Mouse (Mus musculus) naive thymus-derived CD4-positive, alpha-beta T cell, adult 2 months (primary cell): ENCODE data around the gene Dusp12.

Experiments
- DNase-seq: peaks from one replicate; pipeline ENCODE4 v3.0.0-alpha.2; 2011; ENCODE audit warnings: low read depth

Dusp12 gene

DNA sequence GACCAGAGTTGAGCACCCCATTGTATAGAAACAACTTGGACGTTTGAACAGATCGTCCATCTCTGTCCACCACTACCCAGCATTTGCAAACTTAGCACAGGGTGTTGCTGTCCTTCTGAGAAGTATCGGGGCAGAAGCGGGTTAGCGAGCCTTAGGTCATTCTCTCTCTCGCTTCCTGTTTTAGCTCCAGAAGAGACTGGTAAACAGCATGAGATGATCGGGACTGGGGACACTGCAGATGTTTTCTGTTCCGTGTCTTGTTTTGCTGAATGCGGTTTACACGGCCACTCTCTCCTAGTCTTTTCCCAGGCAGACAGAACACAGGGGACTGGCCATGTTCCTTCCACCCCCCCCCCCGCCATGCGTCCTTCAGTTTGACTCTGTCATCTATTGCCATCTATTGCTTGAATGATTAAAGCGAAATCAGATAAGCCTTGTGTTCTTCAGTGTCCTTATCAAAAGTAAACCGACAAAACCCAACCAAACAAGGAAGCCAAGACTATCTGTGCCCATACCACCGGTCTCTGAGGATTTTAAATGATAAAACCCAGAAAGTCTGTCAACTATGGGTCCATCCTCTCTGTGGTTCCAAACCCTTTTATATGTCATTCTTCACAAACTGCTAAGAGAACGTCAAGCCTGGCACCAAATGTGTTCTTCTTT is 13.2 kb upstream of the Dusp12 start:
- no peak for DNase-seq

DNA sequence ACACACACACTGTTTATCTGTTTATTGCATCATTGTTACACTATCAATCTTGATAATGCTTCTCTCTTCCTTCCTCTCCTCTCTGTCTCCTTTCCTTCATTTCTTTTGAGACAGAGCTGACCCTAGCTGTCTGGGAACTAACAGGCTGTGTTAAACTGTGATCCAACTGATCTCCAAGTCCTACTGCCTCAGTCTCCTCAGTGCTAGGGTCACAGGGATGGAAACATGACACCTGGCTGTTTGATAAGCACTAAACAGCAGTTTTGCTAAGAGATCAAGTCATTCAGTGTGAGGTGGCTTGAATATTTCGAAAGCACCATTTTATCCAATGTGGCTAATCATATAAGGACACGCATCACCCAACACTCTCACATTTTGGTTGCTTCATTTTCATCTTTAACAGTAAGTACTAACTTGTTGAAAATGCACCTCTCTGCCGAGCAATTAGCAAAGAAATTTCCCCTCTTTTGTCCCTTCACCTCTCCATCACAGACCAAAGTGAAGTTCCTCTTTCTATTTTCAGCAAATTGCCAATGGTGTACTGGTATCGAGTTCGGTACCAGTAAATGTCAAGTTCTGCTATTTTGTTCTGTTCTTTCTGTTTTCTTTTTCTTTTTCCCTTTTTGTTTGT is 11.4 kb upstream of the Dusp12 start:
- no peak for DNase-seq

DNA sequence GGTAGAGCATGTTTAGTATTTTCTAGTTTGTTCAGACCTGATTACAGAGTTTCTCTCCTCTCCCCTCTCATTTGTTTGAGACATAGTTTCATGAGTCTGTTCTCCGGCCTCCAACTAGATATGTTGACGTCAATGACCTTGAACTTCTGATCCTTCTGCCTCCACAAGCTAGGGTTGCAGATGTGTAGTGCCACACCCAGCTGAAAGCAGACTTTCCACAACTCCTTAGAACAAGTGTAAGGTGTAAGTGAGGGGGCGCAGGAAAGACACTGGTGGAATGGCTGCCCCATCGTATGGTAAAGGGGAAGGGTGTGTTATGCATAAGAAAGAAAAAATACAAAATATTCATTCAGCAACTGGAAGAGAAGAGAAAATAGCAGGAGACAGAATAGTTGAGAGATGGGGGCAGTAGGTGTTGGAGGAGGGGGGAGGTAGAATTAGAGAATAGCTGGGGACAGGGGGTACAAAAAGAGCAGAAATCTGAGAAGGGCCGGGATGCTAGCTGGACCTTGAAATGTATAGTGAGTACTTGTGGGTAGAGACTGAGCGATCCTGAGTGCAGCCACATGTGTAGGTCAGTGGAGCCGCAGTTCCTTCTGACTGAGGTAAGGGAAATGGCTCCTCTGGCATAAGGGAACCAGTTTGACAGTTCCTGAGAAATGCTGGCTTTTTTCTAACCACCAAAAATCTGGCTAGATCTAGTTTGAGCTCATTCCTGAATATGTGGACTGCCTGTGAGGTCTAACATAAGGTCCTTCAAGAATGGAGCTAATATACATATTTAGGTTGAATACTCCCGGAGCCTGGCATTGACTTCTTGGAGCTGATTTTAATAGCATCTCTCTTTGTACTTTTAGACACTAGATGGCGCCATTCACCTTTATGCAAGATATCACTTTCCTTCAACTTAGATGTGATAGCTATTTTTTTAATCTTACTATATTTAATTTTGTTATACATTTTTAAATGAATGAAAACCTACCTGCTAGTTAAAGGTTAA is 9.6 kb upstream of the Dusp12 start:
- peak; percentile 77 for DNase-seq

GRCm38 (mm10) chr1:170892279-170892678 is 6.9 kb upstream of the Dusp12 start:
- DNase-seq: no peak

- DNase-seq: no peak
Measured at GRCm38 (mm10) chr1:170891646-170892045, 6.3 kb upstream of the Dusp12 start.

- no peak for DNase-seq
Measured at GRCm38 (mm10) chr1:170889310-170889709, 4.0 kb upstream of the Dusp12 start.

- no peak for DNase-seq
Measured at GRCm38 (mm10) chr1:170886044-170886458, 711 bp upstream of the Dusp12 start.

GRCm38 (mm10) chr1:170884390-170884789 is 950 bp downstream of the Dusp12 start:
- DNase-seq: no peak

DNA sequence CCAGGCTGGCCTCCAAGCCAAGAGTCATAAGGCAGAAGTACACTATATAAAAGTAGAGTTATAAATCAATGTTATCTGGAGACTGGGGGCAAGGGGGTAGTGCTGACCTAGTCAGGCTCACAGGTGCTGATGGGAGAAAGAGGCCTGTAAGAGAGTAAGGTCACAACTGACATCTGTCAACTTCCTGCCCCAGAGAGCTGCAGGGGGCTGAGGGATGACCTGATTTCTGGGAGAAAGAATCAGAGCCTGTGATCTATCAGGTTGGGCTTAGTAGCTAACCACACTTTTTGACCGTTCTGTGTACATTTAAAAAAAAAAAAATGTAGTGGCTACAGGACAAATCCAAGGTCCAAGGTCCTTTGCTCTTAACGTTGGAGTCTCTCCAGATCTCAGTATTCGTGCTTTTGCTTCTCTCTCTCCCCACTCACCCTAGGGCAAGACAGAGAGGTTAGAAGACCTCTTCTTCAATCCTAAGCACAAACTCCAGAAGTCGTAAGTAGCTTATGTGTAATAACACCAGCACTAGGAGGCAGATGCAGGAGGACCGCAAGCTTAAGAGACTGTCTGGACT is 2.3 kb downstream of the Dusp12 start:
- DNase-seq: no peak

DNA sequence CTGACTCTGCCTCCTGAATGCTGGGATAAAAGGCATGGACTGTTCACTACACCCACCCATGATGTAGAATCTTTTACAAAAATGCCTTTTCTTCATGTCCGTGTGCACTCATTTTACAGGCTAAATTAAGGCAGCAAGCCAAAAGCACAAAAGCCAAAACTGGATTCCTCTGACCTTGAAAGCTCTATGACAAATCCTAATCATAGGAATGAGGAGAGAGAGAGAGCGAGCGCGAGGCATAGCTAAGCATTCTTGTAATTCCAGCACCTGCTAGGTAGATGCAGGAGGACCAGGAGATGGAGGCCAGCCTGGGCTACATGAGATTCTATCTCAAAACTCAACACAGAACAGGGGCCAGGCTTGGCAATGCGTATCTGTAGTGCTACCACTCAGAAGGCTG is 8.4 kb downstream of the Dusp12 start:
- no peak for DNase-seq

- no peak for DNase-seq
Measured at GRCm38 (mm10) chr1:170875676-170876075, 9.7 kb downstream of the Dusp12 start.

GRCm38 (mm10) chr1:170871961-170872360 is 13.4 kb downstream of the Dusp12 start:
- no peak for DNase-seq

DNA sequence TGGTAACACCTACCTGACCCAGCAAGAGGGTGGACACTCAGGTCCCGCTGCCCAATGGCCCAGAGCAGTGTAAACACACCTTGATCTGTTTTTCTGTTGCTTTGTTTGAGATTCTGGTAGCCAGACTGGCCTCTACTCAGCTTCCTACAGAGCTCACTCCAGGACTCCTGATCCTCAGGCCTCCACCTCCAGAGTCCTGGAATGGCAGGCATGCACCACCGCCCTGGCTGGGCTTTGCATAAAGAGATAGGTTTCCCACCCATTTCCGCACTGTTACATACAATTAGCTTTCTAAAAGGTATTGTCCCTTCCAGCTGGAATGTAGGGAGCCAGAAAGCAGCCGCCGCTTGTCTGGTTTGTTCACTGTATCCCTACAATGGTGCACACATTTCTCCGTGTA is 13.9 kb downstream of the Dusp12 start:
- no peak for DNase-seq

DNA sequence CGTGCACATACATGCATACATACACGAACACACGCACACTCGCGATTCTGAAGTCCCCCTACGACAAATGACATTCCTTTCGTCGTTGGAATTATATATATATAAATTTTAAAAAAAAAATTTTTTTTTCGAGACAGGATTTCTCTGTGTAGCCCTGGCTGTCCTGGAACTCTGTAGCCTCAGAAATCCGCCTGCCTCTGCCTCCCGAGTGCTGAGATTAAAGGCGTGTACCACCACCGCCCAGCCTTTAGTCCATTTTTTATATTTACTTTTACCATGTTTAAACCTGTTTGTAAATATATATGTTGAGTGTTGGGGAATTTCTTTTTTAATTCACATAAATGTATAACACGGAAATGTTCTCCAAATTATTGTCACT is 16.4 kb downstream of the Dusp12 start:
- no peak for DNase-seq

- DNase-seq: peak; percentile 58
Measured at GRCm38 (mm10) chr1:170868107-170868904, 17.0 kb downstream of the Dusp12 start.

DNA sequence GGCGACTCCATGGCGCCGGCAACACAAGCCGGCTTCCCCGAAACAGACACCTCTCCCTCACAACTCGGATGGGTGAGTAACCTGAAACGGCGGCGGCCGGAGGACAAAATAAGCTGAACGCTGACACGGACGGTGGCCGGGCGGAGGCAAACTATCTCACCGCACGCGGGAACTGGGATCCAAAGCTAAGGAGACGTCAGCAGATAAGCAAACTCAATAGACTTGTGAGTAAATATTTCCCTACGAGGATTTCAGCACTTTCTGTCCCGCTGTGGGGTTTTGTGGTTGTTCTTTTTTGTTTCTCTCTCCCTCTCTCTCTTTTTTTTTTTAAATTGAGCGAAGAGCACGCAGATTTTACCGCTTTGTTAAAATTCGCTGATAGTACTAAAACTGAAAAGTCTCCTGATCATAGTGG is 17.6 kb downstream of the Dusp12 start, which contains the start of gene Atf6:
Atf6 (minus strand) TSS at position 81 of the 415 bp plus-strand sequence.
- peak; percentile 80 for DNase-seq

GRCm38 (mm10) chr1:170866992-170867690 is 18.2 kb downstream of the Dusp12 start:
- peak; percentile 56 for DNase-seq

GRCm38 (mm10) chr1:170865406-170865805 is 19.9 kb downstream of the Dusp12 start:
- no peak for DNase-seq

DNA sequence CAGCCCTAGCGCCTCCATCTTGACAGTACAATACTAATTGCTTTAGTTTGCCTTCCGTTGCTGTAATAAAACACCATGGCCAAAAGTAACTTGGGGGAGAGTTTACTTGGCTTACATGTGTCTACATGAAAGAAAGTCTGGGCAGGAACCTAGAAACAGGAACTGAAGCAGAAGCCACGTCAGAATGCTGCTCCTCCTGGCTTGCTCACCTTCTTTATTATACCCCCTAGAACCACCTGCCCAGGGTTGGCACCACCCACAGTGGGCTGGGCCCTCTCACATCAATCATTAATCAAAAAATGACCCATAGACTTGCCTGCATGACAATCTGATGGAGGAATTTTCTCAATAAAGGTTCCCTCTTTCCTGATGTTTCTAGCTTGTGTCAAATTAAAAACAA is 20.6 kb downstream of the Dusp12 start:
- no peak for DNase-seq

- DNase-seq: no peak
Measured at GRCm38 (mm10) chr1:170864234-170864633, 21.1 kb downstream of the Dusp12 start.

- peak; percentile 69 for DNase-seq
Measured at GRCm38 (mm10) chr1:170863033-170863432, 22.3 kb downstream of the Dusp12 start.
